Mouse (Mus musculus) heart, embryonic 15.5 days (tissue): ENCODE data around the gene Apba1. TPM values are rescaled to one million over a fixed set of nuclear protein-coding genes. Genes with fewer than 3 reads are reported as not detected.

Experiments
- ATAC-seq: fragments of 200-750 bp; cut with Nextera tagmentation; replicated peaks from 2 replicates; pipeline ENCODE4 v1.8.0; 2017; ENCODE audit warnings: low read depth, moderate TSS enrichment; ENCODE audit not compliant: insufficient number of reproducible peaks, insufficient read depth, low FRiP score
- H3K27ac ChIP-seq: fragments of 300-500 bp; sonication (generic); 2 replicates; pipeline ENCODE4 v1.5.1; 2015; ENCODE audit warnings: mild to moderate bottlenecking, inconsistent platforms
- H3K27me3 ChIP-seq: fragments of 300-500 bp; sonication (generic); 2 replicates; pipeline ENCODE4 v1.6.1; 2015; ENCODE audit warnings: inconsistent platforms
- H3K36me3 ChIP-seq: fragments of 300-500 bp; sonication (generic); 2 replicates; pipeline ENCODE4 v1.6.1; 2015; ENCODE audit warnings: mild to moderate bottlenecking, inconsistent platforms
- H3K4me1 ChIP-seq: fragments of 300-500 bp; sonication (generic); replicated peaks from 2 replicates; pipeline ENCODE4 v1.6.1; 2015; ENCODE audit warnings: inconsistent platforms
- H3K4me2 ChIP-seq: fragments of 300-500 bp; sonication (generic); 2 replicates; pipeline ENCODE4 v1.6.1; 2015; ENCODE audit warnings: inconsistent platforms, mild to moderate bottlenecking, moderate library complexity
- H3K4me3 ChIP-seq: fragments of 300-500 bp; sonication (generic); 2 replicates; pipeline ENCODE4 v1.5.1; 2015; ENCODE audit warnings: mild to moderate bottlenecking, inconsistent platforms
- H3K9ac ChIP-seq: fragments of 300-500 bp; sonication (generic); 2 replicates; pipeline ENCODE4 v1.6.1; 2015; ENCODE audit warnings: mild to moderate bottlenecking, inconsistent platforms
- H3K9me3 ChIP-seq: fragments of 300-500 bp; sonication (generic); replicated peaks from 2 replicates; pipeline ENCODE4 v1.6.1; 2016; ENCODE audit warnings: inconsistent platforms
- WGBS: fragments of 180-500 bp; shearing (Covaris S2); methylation state at CpG from one replicate; pipeline ENCODE4 v1.1.7; 2015; ENCODE audit warnings: mixed read lengths; 5-methylcytosine and 5-hydroxymethylcytosine counted together
- polyA plus RNA-seq: library from polyadenylated mRNA; unstranded; fragments of >200 nt; fragmentation: Nextera tagmentation; extraction: Ambion mirVana; gene quantifications from 2 replicates; pipeline ENCODE4 v1.2.1, GENCODE M21; 2015

Gene Apba1
- polyA plus RNA-seq, 1 experiment from 2014 or later: 0.37 TPM

DNA sequence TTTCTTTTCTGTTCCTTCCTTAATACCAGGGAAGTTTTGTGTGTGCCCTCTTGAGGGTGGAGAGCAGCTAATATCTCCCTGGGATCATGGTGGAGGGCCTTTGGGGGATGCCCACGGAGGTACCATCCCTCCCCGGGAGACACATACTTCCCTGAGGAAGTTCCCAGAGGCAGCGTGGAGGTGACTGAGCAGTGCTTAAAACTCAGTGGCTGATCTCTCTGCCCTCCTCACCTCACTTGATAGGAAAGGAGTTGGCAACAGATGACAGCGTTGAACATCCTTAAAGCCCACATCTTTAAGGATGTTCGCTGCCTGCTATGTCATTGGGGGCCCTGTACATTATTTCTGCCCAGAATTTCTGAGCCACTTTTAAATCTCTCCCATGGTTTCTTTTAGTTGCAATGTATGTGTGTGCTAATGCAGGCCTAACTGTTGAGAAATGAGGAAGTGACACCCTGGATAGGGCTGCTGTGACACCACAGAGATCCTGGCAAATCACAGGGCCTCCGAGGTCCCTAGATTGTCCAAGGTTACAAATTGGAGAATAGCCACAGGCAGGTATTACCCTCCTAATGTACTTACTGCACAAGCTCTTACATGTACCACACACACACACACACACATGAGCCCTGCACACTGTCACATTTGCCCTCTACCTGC is 187.5 kb downstream of the Apba1 start:
- ATAC-seq: no peak
- H3K4me3 ChIP-seq: no peak overlapping the region
- H3K27me3 ChIP-seq: no peaks in the 10 kb centered on the region
- H3K36me3 ChIP-seq: no peaks in the 10 kb centered on the region
- 0 out of 2 replicates have a peak, but pooled peaks cover 4% of the 10 kb centered on the region for H3K4me1 ChIP-seq
- no peak overlapping the region for H3K4me2 ChIP-seq
- no peak overlapping the region for H3K9ac ChIP-seq
- WGBS: 79% methylated on average over 6 of the region's 6 CpGs
- no peaks in the 10 kb centered on the region for H3K9me3 ChIP-seq
- no peak overlapping the region for H3K27ac ChIP-seq

DNA sequence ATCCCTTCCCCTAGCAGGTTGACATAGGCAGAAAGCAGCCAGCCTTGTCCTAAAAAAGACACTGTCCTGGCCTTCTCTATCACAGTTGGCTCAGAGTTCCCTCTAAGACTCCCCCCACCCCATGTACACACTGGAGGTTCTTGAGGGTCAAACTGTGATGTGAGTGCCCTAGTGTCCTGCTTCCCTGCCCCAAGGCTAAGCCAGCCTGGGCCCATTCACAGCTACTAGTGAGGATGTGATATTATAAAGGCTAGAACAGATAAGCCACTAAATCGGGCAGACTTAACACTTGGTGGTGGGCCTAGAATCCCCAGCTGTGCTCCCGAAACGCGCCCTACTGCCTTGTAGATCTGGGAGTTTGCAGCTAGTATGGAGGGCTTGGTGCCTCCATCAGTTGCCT is 188.1 kb downstream of the Apba1 start:
- H3K36me3 ChIP-seq: no peaks in the 10 kb centered on the region
- no peak overlapping the region for H3K4me2 ChIP-seq
- WGBS: 62% methylated on average over 4 of the region's 4 CpGs
- no peak overlapping the region for H3K27ac ChIP-seq
- no peaks in the 10 kb centered on the region for H3K9me3 ChIP-seq
- no peak overlapping the region for H3K9ac ChIP-seq
- H3K4me3 ChIP-seq: no peak overlapping the region
- no peaks in the 10 kb centered on the region for H3K27me3 ChIP-seq
- ATAC-seq: no peak
- H3K4me1 ChIP-seq: 0 out of 2 replicates have a peak, but pooled peaks cover 4% of the 10 kb centered on the region

DNA sequence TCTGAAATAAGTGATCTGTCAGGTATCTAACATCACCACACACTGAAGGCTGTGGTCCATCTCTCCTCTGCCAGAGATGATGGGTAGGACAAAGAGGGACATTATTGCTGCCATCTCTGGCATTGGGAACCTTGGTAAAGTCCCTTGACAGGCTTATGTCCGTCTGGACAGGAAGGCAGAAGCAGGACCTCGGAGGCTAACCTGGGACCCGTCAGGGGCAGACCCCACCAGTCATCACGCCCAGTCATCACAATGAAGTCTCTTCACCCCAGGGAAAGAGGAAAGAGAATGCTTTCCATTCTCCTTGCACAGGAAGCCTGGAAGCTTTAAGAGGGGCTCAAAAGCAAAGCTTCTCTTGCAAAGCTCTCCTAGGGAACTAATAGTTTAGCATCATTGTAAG is 189.2 kb downstream of the Apba1 start:
- Histone ChIP-seq H3K4me1 (0 out of 2 replicates have a peak, but pooled peaks cover 4% of the 10 kb centered on the region), H3K9me3 (no peaks in the 10 kb centered on the region), H3K9ac (no peak overlapping the region), H3K27me3 (no peaks in the 10 kb centered on the region), H3K27ac (no peak overlapping the region), H3K4me3 (no peak overlapping the region), H3K36me3 (no peaks in the 10 kb centered on the region), H3K4me2 (no peak overlapping the region)
- WGBS: 67% methylated on average over 4 of the region's 4 CpGs
- ATAC-seq: no peak

DNA sequence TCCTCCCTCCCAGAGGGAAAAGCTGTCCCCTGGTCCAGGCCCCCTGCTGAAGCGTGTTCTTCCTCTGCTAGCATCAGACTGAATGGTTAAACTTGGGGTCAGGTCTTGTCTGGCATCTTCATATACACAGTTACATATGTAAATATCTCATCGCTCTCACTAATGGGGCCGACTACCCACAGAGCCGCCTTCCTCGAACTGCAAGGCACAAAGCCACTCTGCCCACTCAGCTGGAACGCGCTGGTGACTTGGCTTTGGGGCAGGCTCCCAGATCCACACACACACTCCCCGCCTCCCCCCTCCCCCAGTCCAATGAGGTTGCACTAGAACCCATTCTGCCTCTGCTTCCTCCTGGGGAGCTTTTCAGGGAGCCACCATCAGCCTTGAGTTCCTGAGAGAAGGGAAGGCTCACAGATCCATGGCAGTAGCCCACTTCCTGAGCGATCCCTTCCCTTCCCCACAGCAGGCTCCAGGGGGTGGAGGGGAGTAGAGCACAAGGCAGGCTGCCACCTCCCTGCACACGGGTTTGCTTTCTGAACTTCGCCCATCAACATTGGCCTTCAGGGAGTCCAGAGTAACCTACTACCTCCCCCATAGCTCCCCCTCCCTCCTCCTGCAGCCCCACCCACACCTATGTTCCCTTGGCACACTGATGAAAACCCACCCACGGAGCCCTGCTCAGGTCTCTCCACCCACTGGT is 189.8 kb downstream of the Apba1 start:
- 0 out of 2 replicates have a peak, but pooled peaks cover 4% of the 10 kb centered on the region for H3K4me1 ChIP-seq
- no peak overlapping the region for H3K4me2 ChIP-seq
- WGBS: 56% methylated on average over 12 of the region's 12 CpGs
- H3K27ac ChIP-seq: no peak overlapping the region
- no peak for ATAC-seq
- no peaks in the 10 kb centered on the region for H3K9me3 ChIP-seq
- no peak overlapping the region for H3K9ac ChIP-seq
- no peak overlapping the region for H3K4me3 ChIP-seq
- no peaks in the 10 kb centered on the region for H3K36me3 ChIP-seq
- no peaks in the 10 kb centered on the region for H3K27me3 ChIP-seq

DNA sequence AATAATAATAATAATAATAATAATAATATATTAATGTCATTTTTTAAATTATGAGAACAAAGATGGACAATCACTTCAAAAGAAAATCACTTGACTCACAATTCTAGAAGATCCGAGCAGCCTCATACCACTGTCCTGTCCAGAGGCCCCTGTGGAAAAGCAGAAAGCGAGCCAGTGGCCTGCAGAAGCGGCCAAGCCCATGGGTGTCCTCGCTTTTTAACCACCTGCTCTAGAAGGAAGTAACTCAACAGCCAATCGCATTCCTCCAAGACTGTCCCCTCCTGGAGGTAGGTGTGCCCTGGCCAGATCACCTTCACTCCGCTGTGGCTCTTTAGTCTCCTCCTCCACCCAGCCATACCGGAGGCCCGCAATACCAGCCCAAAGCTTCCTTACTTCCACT is 196.8 kb downstream of the Apba1 start:
- Histone ChIP-seq H3K4me2 (no peak overlapping the region), H3K9ac (no peak overlapping the region), H3K27ac (no peak overlapping the region), H3K4me1 (peaks cover 32% of the 10 kb centered on the region), H3K36me3 (no peaks in the 10 kb centered on the region), H3K9me3 (no peaks in the 10 kb centered on the region), H3K27me3 (no peaks in the 10 kb centered on the region), H3K4me3 (no peak overlapping the region)
- no peak for ATAC-seq
- 82% methylated on average over 8 of the region's 8 CpGs for WGBS

DNA sequence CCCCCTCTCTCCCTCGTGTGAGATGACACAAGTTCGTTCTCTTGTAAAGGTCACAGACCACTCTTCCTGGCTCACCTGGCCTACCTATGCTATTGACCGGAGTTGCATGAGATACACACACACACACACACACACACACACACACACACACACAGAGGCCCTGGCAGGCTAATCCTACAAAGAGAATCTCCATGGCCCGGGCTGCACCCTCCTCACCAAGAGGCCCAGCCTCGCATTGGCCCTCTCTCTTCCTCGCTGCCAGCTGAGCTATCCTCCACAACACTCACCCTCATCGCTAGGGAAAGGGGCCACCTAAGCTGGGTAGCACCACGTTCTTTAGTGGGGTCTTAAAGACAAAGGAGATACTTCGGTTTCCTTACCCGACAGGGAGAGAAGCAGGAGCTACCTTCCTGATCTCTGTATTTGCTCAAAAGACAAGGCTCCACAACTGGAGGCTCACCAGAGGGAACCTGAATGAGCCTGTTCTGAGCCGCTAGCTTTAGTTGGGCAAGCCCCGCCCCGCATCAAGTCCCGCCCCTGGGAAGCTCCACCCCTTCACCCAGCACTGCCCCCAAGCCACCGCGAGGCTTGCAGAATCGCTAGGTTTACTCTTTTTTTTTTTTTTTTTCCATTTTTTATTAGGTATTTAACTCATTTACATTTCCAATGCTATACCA is 197.8 kb downstream of the Apba1 start:
- no peak overlapping the region for H3K4me3 ChIP-seq
- no peaks in the 10 kb centered on the region for H3K9me3 ChIP-seq
- ATAC-seq: no peak
- no peaks in the 10 kb centered on the region for H3K27me3 ChIP-seq
- no peak overlapping the region for H3K4me2 ChIP-seq
- no peaks in the 10 kb centered on the region for H3K36me3 ChIP-seq
- no peak overlapping the region for H3K9ac ChIP-seq
- H3K27ac ChIP-seq: no peak overlapping the region
- peaks cover 40% of the 10 kb centered on the region for H3K4me1 ChIP-seq
- WGBS: 46% methylated on average over 17 of the region's 17 CpGs

DNA sequence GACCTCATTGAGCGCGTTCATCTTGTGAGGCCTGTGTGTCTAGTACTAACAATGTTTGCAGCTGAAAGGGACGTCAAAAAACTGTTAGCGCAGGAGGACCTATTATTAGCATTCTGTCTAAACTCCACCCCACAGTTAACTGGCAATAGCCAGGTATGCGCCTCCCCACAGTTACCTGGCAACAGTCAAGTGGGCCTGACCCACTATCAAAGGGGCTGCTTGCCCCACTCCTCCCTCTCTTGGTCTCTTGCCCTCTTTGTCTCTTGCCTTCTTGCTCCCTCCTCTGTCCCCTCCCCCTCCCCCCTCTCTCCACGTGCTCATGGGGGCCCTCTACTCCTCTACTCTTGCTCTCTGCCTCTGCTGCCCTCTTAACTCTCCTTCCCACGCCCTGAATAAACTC is 198.9 kb downstream of the Apba1 start:
- ATAC-seq: no peak
- H3K27me3 ChIP-seq: no peaks in the 10 kb centered on the region
- no peak overlapping the region for H3K4me3 ChIP-seq
- no peaks in the 10 kb centered on the region for H3K9me3 ChIP-seq
- no peak overlapping the region for H3K4me2 ChIP-seq
- H3K9ac ChIP-seq: no peak overlapping the region
- peaks cover 45% of the 10 kb centered on the region for H3K4me1 ChIP-seq
- no peaks in the 10 kb centered on the region for H3K36me3 ChIP-seq
- no peak overlapping the region for H3K27ac ChIP-seq
- WGBS: 51% methylated on average over 7 of the region's 7 CpGs

DNA sequence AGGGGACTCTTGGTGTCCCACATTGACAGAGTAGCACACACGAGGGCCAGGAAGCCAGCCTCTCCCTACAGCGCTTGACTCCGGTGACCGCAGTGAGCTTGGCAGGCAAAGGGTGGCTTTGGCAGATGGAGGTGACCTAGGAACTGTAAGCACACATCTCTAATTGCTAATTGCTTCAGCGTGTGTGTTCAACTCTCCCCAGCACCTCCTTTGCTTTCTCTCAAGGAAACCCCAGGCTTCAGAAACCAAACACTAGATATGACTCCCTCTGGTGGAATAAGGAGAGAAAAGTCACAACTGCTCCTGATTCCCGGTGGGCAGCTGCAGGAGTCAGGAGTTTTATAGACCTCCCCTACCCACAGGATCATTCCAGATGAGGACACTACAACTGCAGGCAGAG is 200.2 kb downstream of the Apba1 start:
- Histone ChIP-seq H3K36me3 (no peaks in the 10 kb centered on the region), H3K27me3 (no peaks in the 10 kb centered on the region), H3K4me3 (no peak overlapping the region), H3K27ac (no peak overlapping the region), H3K9me3 (no peaks in the 10 kb centered on the region), H3K4me2 (no peak overlapping the region), H3K9ac (no peak overlapping the region), H3K4me1 (peaks cover 45% of the 10 kb centered on the region)
- WGBS: 44% methylated on average over 6 of the region's 6 CpGs
- no peak for ATAC-seq

DNA sequence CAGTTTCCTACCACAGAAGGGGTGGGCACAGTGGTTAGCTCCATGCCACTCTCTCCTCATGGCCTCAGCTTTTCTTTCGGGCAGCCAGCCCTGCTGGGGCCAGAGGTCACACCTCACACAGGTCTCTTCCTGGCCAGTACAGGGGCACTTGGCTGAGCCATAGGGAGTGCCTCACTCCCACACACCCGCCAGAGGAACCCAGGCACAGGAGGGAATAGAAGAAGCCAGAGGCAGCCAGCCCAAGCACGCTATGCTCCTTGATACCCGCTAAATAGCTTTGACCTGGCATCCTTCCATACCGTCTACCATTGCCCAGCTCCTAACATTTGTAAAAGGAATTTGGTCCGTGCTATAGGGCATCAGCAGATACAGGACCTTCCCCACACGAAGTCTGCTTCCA is 201.2 kb downstream of the Apba1 start:
- no peak overlapping the region for H3K9ac ChIP-seq

DNA sequence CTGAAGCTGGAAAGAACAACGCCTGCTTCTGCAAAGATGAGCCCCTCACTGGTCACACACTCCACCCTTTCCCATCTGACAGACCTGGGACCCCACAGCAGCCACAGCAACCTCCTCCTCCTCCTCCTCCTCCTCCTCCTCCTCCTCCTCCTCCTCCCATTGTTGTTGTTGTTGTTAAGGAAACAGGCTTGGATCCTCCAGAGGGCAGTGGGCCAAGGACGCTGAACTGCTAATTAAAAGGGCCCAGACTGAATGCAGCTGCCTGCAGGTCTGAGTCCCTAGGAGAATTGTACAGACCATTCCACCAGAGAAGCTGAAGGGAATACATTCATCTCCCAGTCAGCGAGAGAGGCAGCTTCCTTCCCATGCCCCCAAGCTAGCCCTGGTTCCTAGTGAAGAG is 201.6 kb downstream of the Apba1 start:
- no peaks in the 10 kb centered on the region for H3K36me3 ChIP-seq
- H3K27ac ChIP-seq: 0 out of 2 replicates have a peak overlapping the region, but pooled peaks have one; percentile 12
- H3K9me3 ChIP-seq: no peaks in the 10 kb centered on the region
- no peak overlapping the region for H3K4me2 ChIP-seq
- no peak for ATAC-seq
- WGBS: 51% methylated on average over 3 of the region's 3 CpGs
- peaks cover 54% of the 10 kb centered on the region for H3K4me1 ChIP-seq
- no peak overlapping the region for H3K4me3 ChIP-seq
- H3K9ac ChIP-seq: no peak overlapping the region
- H3K27me3 ChIP-seq: no peaks in the 10 kb centered on the region

More for the DNA sequence above, 201.2 kb downstream of the Apba1 start:
- 31% methylated on average over 7 of the region's 7 CpGs for WGBS
- Histone ChIP-seq H3K27me3 (no peaks in the 10 kb centered on the region), H3K27ac (0 out of 2 replicates have a peak overlapping the region, but pooled peaks have one; percentile 12), H3K4me3 (no peak overlapping the region), H3K4me2 (no peak overlapping the region), H3K4me1 (peaks cover 54% of the 10 kb centered on the region), H3K36me3 (no peaks in the 10 kb centered on the region), H3K9me3 (no peaks in the 10 kb centered on the region)
- ATAC-seq: 0 out of 2 replicates have a peak, but pooled peaks have one; percentile 22

DNA sequence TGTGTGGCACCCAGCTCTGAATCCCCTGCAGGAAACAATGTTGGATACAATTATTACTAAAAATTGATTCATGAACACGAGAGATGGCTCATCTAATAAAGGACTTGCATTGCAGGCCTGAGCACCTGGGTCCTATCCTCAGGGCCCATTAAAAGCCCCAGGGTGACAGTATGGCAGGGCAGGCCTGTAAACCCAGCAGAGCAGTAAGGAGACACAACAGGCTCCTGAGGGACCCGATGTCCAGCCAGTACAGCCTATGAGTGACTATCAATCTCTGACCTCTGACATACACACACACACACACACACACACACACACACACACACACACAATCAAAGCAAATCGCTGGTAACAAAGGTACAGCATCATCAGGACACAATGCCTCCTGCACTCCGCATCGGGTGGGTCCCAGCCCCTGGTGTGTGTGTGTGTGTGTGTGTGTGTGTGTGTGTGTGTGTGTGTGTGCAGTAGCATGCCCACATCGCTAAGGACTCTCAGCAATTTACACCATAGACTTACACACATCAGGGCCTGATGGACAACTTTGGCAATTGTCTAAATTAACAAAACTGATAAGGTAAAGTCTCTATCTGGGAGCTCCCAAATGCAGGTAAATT is 202.3 kb downstream of the Apba1 start:
- H3K27ac ChIP-seq: 0 out of 2 replicates have a peak overlapping the region, but pooled peaks have one; percentile 5
- H3K9me3 ChIP-seq: no peaks in the 10 kb centered on the region
- WGBS: 82% methylated on average over 6 of the region's 6 CpGs
- H3K4me2 ChIP-seq: no peak overlapping the region
- H3K9ac ChIP-seq: no peak overlapping the region
- no peak for ATAC-seq
- H3K4me3 ChIP-seq: no peak overlapping the region
- no peaks in the 10 kb centered on the region for H3K36me3 ChIP-seq
- H3K4me1 ChIP-seq: peaks cover 54% of the 10 kb centered on the region
- H3K27me3 ChIP-seq: no peaks in the 10 kb centered on the region
